Mouse (Mus musculus) c-Kit-positive CD71-positive TER-119-negative erythroid progenitor cells, embryonic 14.5 days (primary cell): ENCODE measurements around the gene Slc22a21.

Experiments
- DNase-seq: peaks from one replicate; pipeline ENCODE4 v3.0.0-alpha.2; 2013; ENCODE audit warnings: low read depth

Gene Slc22a21

GRCm38 (mm10) chr11:53903781-53904533, 76.2 kb downstream of the Slc22a21 start:
- DNase-seq = no peak

DNA sequence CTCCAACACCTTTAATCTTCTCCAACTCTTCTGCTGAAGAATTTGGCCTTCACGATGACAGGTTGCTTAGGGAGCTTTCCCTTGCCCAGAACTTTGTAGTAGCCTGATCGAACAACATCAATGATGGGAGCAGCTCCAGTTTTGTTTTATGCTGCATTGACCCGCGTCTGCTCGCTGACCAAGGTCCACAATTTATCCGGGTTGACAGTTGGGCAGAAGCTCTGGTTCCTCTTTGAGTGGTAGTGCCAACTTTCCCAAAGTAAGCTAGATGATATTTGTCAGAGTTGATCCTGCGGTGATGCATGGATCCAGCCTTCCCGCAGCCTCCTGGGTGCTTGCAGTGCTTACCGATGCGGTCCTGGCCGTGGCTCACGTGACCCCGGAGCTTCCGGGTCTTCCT, 77.4 kb downstream of the Slc22a21 start:
- no peak for DNase-seq

DNA sequence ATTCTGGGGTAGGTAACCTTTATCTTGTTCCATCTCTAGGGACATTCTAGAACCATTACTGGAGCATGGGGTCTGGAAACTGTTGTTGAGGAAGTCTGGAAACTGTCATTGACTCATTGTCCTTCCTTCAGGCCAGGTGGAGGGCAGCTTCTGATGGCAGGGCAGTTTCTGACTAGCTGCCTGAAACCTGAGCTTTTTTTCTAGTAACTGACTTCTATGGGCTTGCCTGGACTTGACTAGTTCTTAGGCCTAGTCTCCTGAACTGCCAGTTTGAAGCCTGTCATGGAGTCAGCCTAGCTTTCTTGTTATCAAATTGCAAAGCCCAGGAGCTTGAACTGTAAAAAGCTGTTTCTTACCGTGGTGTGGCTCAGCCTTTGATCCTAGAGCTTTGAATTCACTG, 79.1 kb downstream of the Slc22a21 start:
- DNase-seq = no peak

DNA sequence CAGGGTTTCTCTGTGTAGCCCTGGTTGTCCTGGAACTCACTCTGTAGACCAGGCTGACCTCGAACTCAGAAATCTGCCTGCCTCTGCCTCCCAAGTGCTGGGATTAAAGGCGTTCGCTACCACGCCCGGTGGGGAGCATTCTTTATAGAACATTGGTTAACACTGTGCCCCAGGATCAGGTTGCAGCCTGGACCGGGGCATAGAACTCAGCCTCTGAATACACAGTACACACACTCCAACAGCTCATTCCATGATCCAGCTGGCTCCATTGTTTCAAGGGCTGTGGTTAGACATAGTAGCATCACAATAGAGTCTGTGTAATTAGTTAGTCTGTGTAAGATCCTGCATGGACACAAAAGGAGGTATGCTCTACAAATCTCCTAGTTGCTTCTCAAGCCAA, 80.2 kb downstream of the Slc22a21 start:
- DNase-seq = no peak
